Mouse (Mus musculus) T-helper 2 cell (primary cell): ENCODE data around the gene Ndufv2.
"Not testable (repeated sequence)": the region's sequence is repeated elsewhere in the genome, so short reads cannot be mapped to it uniquely, and the experiment has no call there.

ENCODE experiments used
- in situ Hi-C: fragments of 300-600 bp; cut with MboI, MseI; formaldehyde crosslinking; loops from one replicate; pipeline ENCODE4 v1.15.1; 2025; ENCODE audit warnings: high pct_unique_total_duplicates

The Ndufv2 gene

GRCm38 (mm10) chr17:66085038-66085437, 16.3 kb downstream of the Ndufv2 start:
- in situ Hi-C loops: no loop called here

- in situ Hi-C loops: no loop called here
Measured at GRCm38 (mm10) chr17:66084486-66084885, 16.9 kb downstream of the Ndufv2 start.

- in situ Hi-C loops: no loop called here
Measured at GRCm38 (mm10) chr17:66077437-66077850, 23.9 kb downstream of the Ndufv2 start.

- in situ Hi-C loops: no loop called here
Measured at GRCm38 (mm10) chr17:66076934-66077333, 24.4 kb downstream of the Ndufv2 start, which contains the start of gene Ankrd12. TSS of gene Ankrd12 (minus strand) at chr17:66077089.

GRCm38 (mm10) chr17:66076174-66076927, 25.0 kb downstream of the Ndufv2 start:
- in situ Hi-C loops: no loop called here

- in situ Hi-C loops: no loop called here
Measured at GRCm38 (mm10) chr17:66075827-66076173, 25.6 kb downstream of the Ndufv2 start.

- in situ Hi-C loops: no loop called here
Measured at GRCm38 (mm10) chr17:66073971-66074370, 27.4 kb downstream of the Ndufv2 start.

GRCm38 (mm10) chr17:66069036-66069435, 32.3 kb downstream of the Ndufv2 start:
- in situ Hi-C loops: not testable (repeated sequence)

- in situ Hi-C loops: no loop called here
Measured at GRCm38 (mm10) chr17:66065115-66065514, 36.2 kb downstream of the Ndufv2 start.

GRCm38 (mm10) chr17:66061241-66061938, 40.0 kb downstream of the Ndufv2 start:
- in situ Hi-C loops: no loop called here

GRCm38 (mm10) chr17:66058160-66058559, 43.2 kb downstream of the Ndufv2 start:
- in situ Hi-C loops: no loop called here

- in situ Hi-C loops: no loop called here
Measured at GRCm38 (mm10) chr17:66057145-66057544, 44.2 kb downstream of the Ndufv2 start.

- in situ Hi-C loops: no loop called here
Measured at GRCm38 (mm10) chr17:66053349-66053748, 48.0 kb downstream of the Ndufv2 start.

GRCm38 (mm10) chr17:66048795-66049194, 52.6 kb downstream of the Ndufv2 start:
- in situ Hi-C loops: no loop called here

- in situ Hi-C loops: no loop called here
Measured at GRCm38 (mm10) chr17:66048199-66048598, 53.2 kb downstream of the Ndufv2 start.

- in situ Hi-C loops: loop anchor here (5.0 kb wide), 1 partner anchor 54 kb away; no protein-coding TSS in a partner anchor
Measured at GRCm38 (mm10) chr17:66043679-66044078, 57.7 kb downstream of the Ndufv2 start.

- in situ Hi-C loops: loop anchor here (5.0 kb wide), 1 partner anchor 56 kb away; no protein-coding TSS in a partner anchor
Measured at GRCm38 (mm10) chr17:66041020-66041419, 60.3 kb downstream of the Ndufv2 start.

- in situ Hi-C loops: no loop called here
Measured at GRCm38 (mm10) chr17:66033239-66033638, 68.1 kb downstream of the Ndufv2 start.

GRCm38 (mm10) chr17:66031991-66032390, 69.4 kb downstream of the Ndufv2 start:
- in situ Hi-C loops: no loop called here
